Mouse (Mus musculus): Measurements from ENCODE around the gene Serpina11.
"Not testable (repeated sequence)": the region's sequence is repeated elsewhere in the genome, so short reads cannot be mapped to it uniquely, and the experiment has no call there.

The Serpina11 gene

DNA sequence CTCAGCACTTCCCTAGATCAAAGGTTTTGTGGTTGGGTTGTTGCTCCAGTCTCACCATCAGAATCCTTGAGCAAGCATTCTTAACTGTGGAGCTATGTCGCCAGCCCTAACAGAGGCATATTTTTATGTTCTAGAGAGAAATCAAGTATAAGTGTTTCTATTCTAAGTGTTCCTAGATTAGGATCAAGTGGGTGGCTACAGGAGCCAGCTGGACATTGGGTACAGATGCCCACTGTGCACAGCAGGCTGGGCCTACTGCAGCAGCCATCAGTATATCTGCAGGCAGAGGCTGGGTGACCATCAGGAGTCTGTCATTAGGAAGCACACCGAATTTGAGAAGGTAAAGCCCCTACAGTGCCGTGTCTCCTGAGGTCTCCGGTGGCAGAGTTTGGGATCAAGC lies 18.7 kb downstream of the Serpina11 start:
- DNase-seq (ENCODE audit: low read depth): no peak

DNA sequence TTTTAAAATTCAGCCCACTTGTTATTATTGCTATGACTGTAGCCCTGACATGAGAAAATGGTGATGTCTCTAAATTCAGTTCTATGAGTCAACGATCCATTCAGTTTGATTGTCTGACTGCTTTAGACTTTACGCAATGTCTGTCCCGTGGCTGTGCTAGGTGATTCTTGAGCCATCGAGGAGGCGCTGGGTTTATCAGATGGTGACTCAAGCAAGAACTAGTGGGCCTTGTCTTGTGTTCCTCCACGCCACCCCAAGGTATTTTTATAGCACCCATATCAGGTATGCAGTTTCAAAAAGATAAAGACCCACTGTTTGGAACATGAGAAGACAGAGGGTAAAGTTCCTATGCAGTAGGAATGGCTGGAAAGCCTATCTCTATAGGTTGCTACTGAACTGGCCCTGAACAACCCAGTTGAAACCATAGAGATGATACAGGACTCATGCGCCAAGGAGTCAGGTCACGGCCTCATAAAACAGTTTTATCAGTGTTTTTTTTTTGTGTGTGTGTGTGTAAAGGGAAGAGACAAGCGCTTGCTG lies 20.1 kb downstream of the Serpina11 start:
- DNase-seq (ENCODE audit: low read depth): no peak

DNA sequence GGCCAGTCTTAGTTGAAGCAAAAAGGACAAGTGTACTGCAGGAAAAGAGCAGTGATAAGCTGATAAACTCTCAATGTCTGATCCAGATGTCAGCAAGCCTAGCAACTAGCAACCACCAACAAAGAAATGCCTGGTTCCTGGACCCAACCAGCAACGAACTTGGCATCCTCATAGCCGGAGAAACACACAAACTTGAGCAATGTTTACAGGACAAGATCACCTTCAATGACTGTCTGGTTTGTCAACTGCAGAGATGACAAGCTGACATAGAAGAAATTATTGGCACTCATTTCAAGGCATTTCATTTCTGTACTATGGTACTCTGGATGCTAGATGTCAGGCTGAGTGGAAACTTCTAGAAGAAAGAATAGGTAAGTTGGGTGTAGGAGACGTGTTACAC lies 23.0 kb downstream of the Serpina11 start:
- DNase-seq (ENCODE audit: low read depth): no peak

DNA sequence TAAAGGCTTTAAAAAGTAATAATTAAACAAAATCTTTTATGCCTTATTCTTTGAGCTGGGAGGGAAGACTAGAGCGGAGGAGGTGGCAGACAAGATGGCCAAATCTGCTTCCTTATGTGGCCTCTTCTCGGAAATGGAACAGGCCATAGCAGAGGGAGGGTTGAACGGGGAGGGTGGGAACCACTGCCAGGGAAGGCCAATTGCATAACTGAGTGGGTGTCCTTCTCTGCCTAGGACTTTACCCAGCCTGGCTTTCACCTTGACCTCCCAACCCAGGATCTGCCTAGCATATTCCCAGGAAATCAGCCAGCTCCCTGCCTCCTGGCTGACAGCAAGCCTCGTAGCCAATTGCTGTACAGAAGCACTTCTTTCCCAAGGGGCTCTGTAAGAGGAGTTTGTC lies 26.5 kb downstream of the Serpina11 start:
- DNase-seq (ENCODE audit: low read depth): no peak

DNA sequence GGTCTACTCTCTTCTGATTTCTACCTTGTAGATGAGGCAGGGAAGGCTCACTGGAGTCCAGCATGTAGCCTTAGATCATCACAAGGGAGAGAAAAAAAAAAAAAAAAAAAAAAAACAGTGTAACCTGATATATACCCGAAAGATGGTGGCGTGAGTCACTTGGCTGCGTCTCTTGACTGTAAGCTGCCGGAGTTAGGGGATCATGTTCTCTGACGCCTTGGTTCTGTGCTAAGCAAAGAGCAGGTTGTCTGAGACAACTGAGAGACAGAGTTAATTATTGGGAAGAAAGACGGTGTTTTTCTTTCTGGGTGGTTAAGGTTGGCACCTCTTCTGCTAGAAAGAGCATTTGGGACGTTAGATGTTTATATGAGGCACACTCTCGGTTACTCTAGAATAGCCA lies 26.9 kb downstream of the Serpina11 start:
- no peak for DNase-seq (ENCODE audit: low read depth)

DNA sequence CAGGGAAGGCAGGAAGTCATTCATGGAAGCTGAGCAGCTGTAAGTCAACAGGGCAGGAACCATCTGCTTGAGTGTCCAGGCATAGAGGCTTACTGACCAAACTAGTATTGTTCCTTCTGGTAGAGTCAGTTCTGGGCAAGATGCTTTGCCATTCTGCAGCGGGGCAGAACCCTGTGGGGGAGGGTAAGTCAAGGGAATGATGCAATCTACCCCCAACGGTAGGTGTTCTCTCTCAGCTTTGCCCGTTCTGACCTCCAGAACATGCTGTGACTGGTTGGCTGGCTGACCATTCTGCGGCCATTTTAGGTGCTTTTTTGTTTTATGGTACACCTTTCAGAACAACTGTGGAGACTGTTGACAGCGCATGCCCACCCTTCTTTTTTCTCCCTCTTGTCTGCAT lies 27.4 kb downstream of the Serpina11 start:
- no peak for DNase-seq (ENCODE audit: low read depth)

DNA sequence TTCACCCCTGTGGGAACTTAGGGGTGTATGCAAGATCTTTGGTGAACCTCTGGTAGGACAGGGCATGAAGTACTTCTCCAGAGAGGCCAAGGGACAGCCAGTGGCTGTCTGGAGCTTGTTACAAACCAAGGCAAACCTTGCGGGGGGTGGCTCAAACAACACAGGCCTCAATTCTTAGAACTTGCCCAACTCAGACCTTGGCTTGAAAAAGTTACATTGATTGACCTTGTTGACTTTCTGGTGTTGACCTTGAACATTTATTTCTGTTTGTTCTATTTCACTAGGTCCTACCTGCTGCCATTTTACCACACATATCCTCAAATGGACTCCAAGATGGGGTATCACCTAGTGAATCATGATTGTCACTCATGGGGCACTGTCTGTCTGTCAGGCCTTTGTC lies 28.0 kb downstream of the Serpina11 start:
- DNase-seq (ENCODE audit: low read depth): no peak

DNA sequence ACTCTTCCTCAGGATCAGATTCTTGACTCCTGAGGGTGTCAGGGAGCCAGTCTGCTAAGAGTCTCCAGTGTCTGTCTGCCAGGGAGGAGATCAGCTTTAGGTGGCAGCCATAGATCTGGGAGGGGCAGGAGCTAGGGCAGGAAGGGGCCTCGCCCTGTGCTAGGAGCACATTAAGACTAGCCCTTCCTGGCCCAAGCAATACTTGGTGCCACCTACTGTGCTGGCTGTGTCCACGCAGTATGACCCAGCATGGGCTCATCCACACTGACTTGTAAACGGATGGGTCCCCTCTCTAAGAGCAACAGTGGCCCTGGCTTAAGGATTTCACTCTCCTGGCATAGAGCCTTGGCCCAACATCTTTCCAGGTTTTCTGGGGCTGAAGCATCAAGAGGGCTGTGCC lies 31.0 kb downstream of the Serpina11 start, which contains the start of gene Serpina1e:
TSS of gene Serpina1e (minus strand) at position 178 of the 400 bp plus-strand sequence.
- no peak for DNase-seq (ENCODE audit: low read depth)

DNA sequence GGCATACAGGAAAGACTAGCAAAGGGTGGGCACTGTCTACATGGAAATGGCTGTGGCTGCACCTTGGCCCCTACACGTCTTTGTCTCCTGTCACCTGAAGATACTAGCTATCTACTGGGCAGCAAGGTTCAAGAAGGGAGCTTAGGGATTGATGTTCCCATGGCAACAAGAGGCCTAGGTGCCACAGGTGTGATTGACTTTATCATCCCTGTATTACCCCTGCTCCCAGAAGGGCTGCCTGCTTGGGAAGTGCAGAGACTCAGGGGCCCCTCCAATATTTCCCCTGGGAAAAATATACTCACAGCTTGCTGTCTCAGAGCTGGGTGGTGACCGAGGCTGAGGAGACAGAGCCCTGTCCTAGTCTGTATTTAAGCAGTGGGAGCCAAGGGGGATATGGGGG lies 33.2 kb downstream of the Serpina11 start:
- DNase-seq (ENCODE audit: low read depth): not testable (repeated sequence)

DNA sequence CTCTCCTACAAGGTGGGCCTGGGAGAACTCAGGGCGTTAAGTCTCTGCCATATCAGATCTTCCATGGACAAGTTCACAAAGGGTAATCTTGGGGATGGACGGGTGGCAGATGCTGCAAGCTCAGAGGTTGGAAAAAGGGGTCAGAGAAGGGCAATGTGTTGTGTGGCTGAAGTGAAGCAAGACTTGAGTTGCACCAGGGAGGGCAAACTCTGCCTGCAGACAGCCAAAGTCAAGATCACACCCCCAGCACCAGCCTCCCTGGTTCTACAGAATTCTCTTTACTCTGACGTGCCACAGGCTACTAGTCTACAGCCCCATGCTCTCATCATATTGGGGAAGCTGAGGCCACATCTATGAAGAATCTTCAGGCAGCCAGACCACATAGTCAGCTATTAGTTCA lies 36.8 kb downstream of the Serpina11 start:
- DNase-seq (ENCODE audit: low read depth): not testable (repeated sequence)

DNA sequence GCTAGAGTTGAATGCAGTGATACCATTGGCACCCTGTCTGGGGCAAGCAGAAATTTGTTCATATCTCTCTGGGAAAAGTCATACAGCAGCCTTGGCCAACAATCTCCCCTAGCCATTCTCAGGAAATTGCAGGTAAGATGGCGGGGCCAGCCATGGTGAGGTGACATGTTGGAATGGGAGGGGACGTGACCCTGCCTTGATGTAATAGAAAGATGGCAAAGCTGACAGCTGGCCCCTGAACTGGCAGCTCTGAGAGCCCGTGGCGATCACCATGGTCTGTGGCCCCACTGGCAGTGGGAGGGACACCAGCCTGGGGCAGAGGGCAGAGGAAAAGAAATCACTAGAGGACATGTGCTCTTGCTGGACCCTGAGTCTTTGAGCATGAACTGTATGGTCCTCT lies 43.5 kb downstream of the Serpina11 start:
- no peak for DNase-seq (ENCODE audit: low read depth)
